Mouse (Mus musculus) megakaryocyte, embryonic 14.5 days (primary cell): Measurements from ENCODE around the gene Slc22a3.

Experiments
- FLI1 ChIP-seq: IDR thresholded peaks from 2 replicates; pipeline ENCODE4 v1.6.1; 2012; ENCODE audit warnings: low read length, inconsistent platforms, mixed read lengths
- GATA1 ChIP-seq: IDR thresholded peaks from 3 replicates; pipeline ENCODE4 v1.6.1; 2012; ENCODE audit warnings: mixed read lengths, low read length, inconsistent platforms, borderline replicate concordance

GRCm38 (mm10) chr17:12427156-12427555 lies 80.3 kb downstream of the Slc22a3 start:
- peak; percentile 42; the same call in 1 of the 3 replicates for TF ChIP-seq GATA1
- TF ChIP-seq FLI1 = no peak
